ENCODE assay signal across 18 mouse cellular contexts in genomic region chr16:64649594-64650290, GRCm38 (mm10). TPM values are rescaled to one million over a fixed set of nuclear protein-coding genes. Genes with fewer than 3 reads are reported as not detected.
DNase-seq lines count a peak whose midpoint lies in the region; ATAC-seq and TF ChIP-seq lines count a peak whose summit lies in the region.
"Had no signal": no experiment of that assay in that cellular context is flagged by ENCODE, and none has a peak within 500 bp of the region (broad histone marks: within the 10 kb centered on the region; RNA-seq: fewer than 3 reads in every experiment).

No protein-coding gene starts in this region.

- 62% methylated on average over 13 of the region's 13 CpGs for WGBS in forebrain, embryonic 11.5 days
- 84% methylated on average over 13 of the region's 13 CpGs for WGBS in forebrain, embryonic 10.5 days
- 48% methylated on average over 13 of the region's 13 CpGs for WGBS in neural tube, embryonic 13.5 days
- WGBS in neural tube, embryonic 15.5 days, result 36% methylated on average over 13 of the region's 13 CpGs
- WGBS in limb, embryonic 13.5 days, result 53% methylated on average over 13 of the region's 13 CpGs
- WGBS in stomach, postnatal 0 days, result 63% methylated on average over 13 of the region's 13 CpGs

- no peaks in the 10 kb centered on the region for H3K36me3 ChIP-seq in forebrain, embryonic 11.5 days (ENCODE audit: control insufficient read depth, insufficient read depth, low read length)
- H3K36me3 ChIP-seq in forebrain, embryonic 10.5 days (replicated peaks), result no peaks in the 10 kb centered on the region
- H3K36me3 ChIP-seq in neural tube, embryonic 13.5 days, result no peaks in the 10 kb centered on the region
- H3K36me3 ChIP-seq in neural tube, embryonic 15.5 days, result no peaks in the 10 kb centered on the region
- no peaks in the 10 kb centered on the region for H3K36me3 ChIP-seq in limb, embryonic 13.5 days
- no peaks in the 10 kb centered on the region for H3K36me3 ChIP-seq in stomach, postnatal 0 days (ENCODE audit: control insufficient read depth, insufficient read depth, low read length)
- H3K36me3 ChIP-seq: embryonic facial prominence, embryonic 13.5 days; heart, embryonic 12.5 days; lung, embryonic 15.5 days had no signal

- no peaks in the 10 kb centered on the region for H3K27me3 ChIP-seq in forebrain, embryonic 11.5 days (ENCODE audit: control insufficient read depth, insufficient read depth, low read length)
- no peaks in the 10 kb centered on the region for H3K27me3 ChIP-seq in forebrain, embryonic 10.5 days (ENCODE audit: poor library complexity, severe bottlenecking)
- H3K27me3 ChIP-seq in neural tube, embryonic 13.5 days, result no peaks in the 10 kb centered on the region
- H3K27me3 ChIP-seq in neural tube, embryonic 15.5 days (replicated peaks), result no peaks in the 10 kb centered on the region
- no peaks in the 10 kb centered on the region for H3K27me3 ChIP-seq in limb, embryonic 13.5 days
- H3K27me3 ChIP-seq in stomach, postnatal 0 days (ENCODE audit: control insufficient read depth, insufficient read depth, low read length), result no peaks in the 10 kb centered on the region
- H3K27me3 ChIP-seq: embryonic facial prominence, embryonic 13.5 days; heart, embryonic 12.5 days; lung, embryonic 15.5 days had no signal

- no peak overlapping the region for H3K9ac ChIP-seq in forebrain, embryonic 11.5 days (ENCODE audit: low read length)
- H3K9ac ChIP-seq in neural tube, embryonic 13.5 days, result no peak overlapping the region
- H3K9ac ChIP-seq in neural tube, embryonic 15.5 days (replicated peaks), result no peak overlapping the region
- H3K9ac ChIP-seq in limb, embryonic 13.5 days, result no peak overlapping the region
- H3K9ac ChIP-seq in stomach, postnatal 0 days (ENCODE audit: low read length), result no peak overlapping the region
- H3K9ac ChIP-seq: embryonic facial prominence, embryonic 13.5 days; heart, embryonic 12.5 days; lung, embryonic 15.5 days had no signal

- H3K4me3 ChIP-seq in forebrain, embryonic 11.5 days (ENCODE audit: low read depth, low read length), result no peak overlapping the region
- no peak overlapping the region for H3K4me3 ChIP-seq in forebrain, embryonic 10.5 days
- H3K4me3 ChIP-seq in neural tube, embryonic 13.5 days, result no peak overlapping the region
- H3K4me3 ChIP-seq in neural tube, embryonic 15.5 days (replicated peaks), result no peak overlapping the region
- no peak overlapping the region for H3K4me3 ChIP-seq in limb, embryonic 13.5 days
- H3K4me3 ChIP-seq in stomach, postnatal 0 days (ENCODE audit: low read depth, low read length), result no peak overlapping the region
- H3K4me3 ChIP-seq: embryonic facial prominence, embryonic 13.5 days; heart, embryonic 12.5 days; lung, embryonic 15.5 days had no signal

- no peaks in the 10 kb centered on the region for H3K9me3 ChIP-seq in forebrain, embryonic 11.5 days (ENCODE audit: control insufficient read depth, low read length)
- H3K9me3 ChIP-seq in forebrain, embryonic 10.5 days, result no peaks in the 10 kb centered on the region
- no peaks in the 10 kb centered on the region for H3K9me3 ChIP-seq in neural tube, embryonic 13.5 days
- H3K9me3 ChIP-seq in neural tube, embryonic 15.5 days (replicated peaks), result no peaks in the 10 kb centered on the region
- no peaks in the 10 kb centered on the region for H3K9me3 ChIP-seq in limb, embryonic 13.5 days
- no peaks in the 10 kb centered on the region for H3K9me3 ChIP-seq in stomach, postnatal 0 days (ENCODE audit: control insufficient read depth, low read length)
- H3K9me3 ChIP-seq: embryonic facial prominence, embryonic 13.5 days; heart, embryonic 12.5 days; lung, embryonic 15.5 days had no signal

- no peak overlapping the region for H3K27ac ChIP-seq in forebrain, embryonic 11.5 days (ENCODE audit: low read depth, low read length)
- no peak overlapping the region for H3K27ac ChIP-seq in forebrain, embryonic 10.5 days
- H3K27ac ChIP-seq in neural tube, embryonic 13.5 days (replicated peaks), result 0 out of 2 replicates have a peak overlapping the region, but pooled peaks have one; percentile 42
- no peak overlapping the region for H3K27ac ChIP-seq in neural tube, embryonic 15.5 days (replicated peaks)
- no peak overlapping the region for H3K27ac ChIP-seq in limb, embryonic 13.5 days
- no peak overlapping the region for H3K27ac ChIP-seq in stomach, postnatal 0 days (replicated peaks)
- H3K27ac ChIP-seq: embryonic facial prominence, embryonic 13.5 days; lung, embryonic 15.5 days had no signal

- no peak for DNase-seq in forebrain, embryonic 11.5 days (ENCODE audit: low spot score)
- no peak for DNase-seq in forebrain, embryonic 10.5 days (ENCODE audit: extremely low spot score, low spot score)
- DNase-seq in stomach, postnatal 0 days (ENCODE audit: low spot score), result no peak
- no peak for DNase-seq in gastrocnemius, adult 8-10 months (ENCODE audit: low spot score in 2 of 2)
- no peak for DNase-seq in ovary, postnatal 36 days (ENCODE audit: low spot score)
- DNase-seq: adrenal gland, adult 2 months; B cell, adult 2 months; cerebellum, postnatal 25 days; heart, postnatal 4 days; kidney, adult 9 months; right cerebral cortex, postnatal 14 days had no signal

- no peak for TF ChIP-seq EP300 in stomach, postnatal 0 days (optimal IDR thresholded peaks at IDR 0.05)

- no peak overlapping the region for H3K4me2 ChIP-seq in forebrain, embryonic 11.5 days (ENCODE audit: low read depth, low read length, severe bottlenecking)
- H3K4me2 ChIP-seq in neural tube, embryonic 13.5 days, result no peak overlapping the region
- no peak overlapping the region for H3K4me2 ChIP-seq in neural tube, embryonic 15.5 days
- no peak overlapping the region for H3K4me2 ChIP-seq in limb, embryonic 13.5 days (replicated peaks)
- no peak overlapping the region for H3K4me2 ChIP-seq in stomach, postnatal 0 days (replicated peaks; ENCODE audit: low read depth)
- H3K4me2 ChIP-seq: embryonic facial prominence, embryonic 13.5 days; heart, embryonic 12.5 days; lung, embryonic 15.5 days had no signal

- no peaks in the 10 kb centered on the region; the same call in 1 of the 2 replicates for H3K4me1 ChIP-seq in forebrain, embryonic 11.5 days (replicated peaks; ENCODE audit: control insufficient read depth, insufficient read depth, low read length)
- H3K4me1 ChIP-seq in forebrain, embryonic 10.5 days, result peaks cover 5% of the 10 kb centered on the region; the same call in 1 of the 2 replicates
- H3K4me1 ChIP-seq in neural tube, embryonic 13.5 days (replicated peaks), result peaks cover 5% of the 10 kb centered on the region; the same call in 1 of the 2 replicates
- H3K4me1 ChIP-seq in neural tube, embryonic 15.5 days, result peaks cover 6% of the 10 kb centered on the region; the same call in 1 of the 2 replicates
- peaks cover 3% of the 10 kb centered on the region; the same call in 1 of the 2 replicates for H3K4me1 ChIP-seq in limb, embryonic 13.5 days
- no peaks in the 10 kb centered on the region for H3K4me1 ChIP-seq in stomach, postnatal 0 days (replicated peaks; ENCODE audit: control insufficient read depth, insufficient read depth)
- H3K4me1 ChIP-seq: heart, embryonic 12.5 days; lung, embryonic 15.5 days had no signal

- peak; percentile 74 for ATAC-seq in forebrain, embryonic 11.5 days (replicated peaks; ENCODE audit: low FRiP score)
- ATAC-seq in neural tube, embryonic 13.5 days (ENCODE audit: low read depth), result no peak
- no peak for ATAC-seq in neural tube, embryonic 15.5 days (ENCODE audit: low FRiP score)
- peak; percentile 54 for ATAC-seq in limb, embryonic 13.5 days (ENCODE audit: low FRiP score, low read depth)
- peak; percentile 87 for ATAC-seq in stomach, postnatal 0 days (ENCODE audit: low FRiP score, low TSS enrichment)

- TF ChIP-seq CTCF in stomach, postnatal 0 days (IDR thresholded peaks at IDR 0.05; ENCODE audit: low read depth), result no peak

RNA-seq across cellular contexts. Expression of gene Csnka2ip, which starts 47.5 kb away (rescaled TPM):
- 0.16 TPM in 1 of 2 replicates, not detected in the other for polyA plus RNA-seq in forebrain, embryonic 11.5 days (2014; fragmentation: Nextera tagmentation; extraction: Ambion mirVana)
- polyA plus RNA-seq in forebrain, embryonic 10.5 days (2016; fragmentation: Nextera tagmentation; extraction: Ambion mirVana), result not detected in 2 replicates
- polyA plus RNA-seq in neural tube, embryonic 13.5 days (2015; fragmentation: Nextera tagmentation; extraction: Ambion mirVana), result not detected in 2 replicates
- not detected in 2 replicates for polyA plus RNA-seq in neural tube, embryonic 15.5 days (2015; fragmentation: Nextera tagmentation; extraction: Ambion mirVana)
- not detected in 2 replicates for polyA plus RNA-seq in limb, embryonic 13.5 days (2015; fragmentation: Nextera tagmentation; extraction: Ambion mirVana)
- not detected in 2 replicates for polyA plus RNA-seq in stomach, postnatal 0 days (2015; fragmentation: Nextera tagmentation; extraction: Ambion mirVana)
- total RNA-seq in gastrocnemius, adult 8-10 months (2022), result not detected
- total RNA-seq: adrenal gland, adult 2 months; gastrocnemius, postnatal 4 days; heart, postnatal 4 days had no signal
- polyA plus RNA-seq: adrenal gland, adult 2 months; embryonic facial prominence, embryonic 13.5 days; heart, embryonic 12.5 days; lung, embryonic 15.5 days had no signal

Comparison
In these comparisons a context has a peak if more than half of its experiments do, and no peak if none do; other contexts are left out.
1. ATAC-seq: peak in forebrain, embryonic 11.5 days (single experiment), limb, embryonic 13.5 days (single experiment) and stomach, postnatal 0 days (single experiment); none in neural tube, embryonic 13.5 days (single experiment) and neural tube, embryonic 15.5 days (single experiment).